Mouse (Mus musculus): ENCODE measurements at regions not wholly inside any gene's neighbourhood (a gene's known extent, or its start where the extent isn't known, plus 50 kb on each side); places are given as distances from the start of the nearest gene placed in this dataset.
A peak's percentile ranks its signal among the peaks of the same experiment; 100 is the strongest.

DNA sequence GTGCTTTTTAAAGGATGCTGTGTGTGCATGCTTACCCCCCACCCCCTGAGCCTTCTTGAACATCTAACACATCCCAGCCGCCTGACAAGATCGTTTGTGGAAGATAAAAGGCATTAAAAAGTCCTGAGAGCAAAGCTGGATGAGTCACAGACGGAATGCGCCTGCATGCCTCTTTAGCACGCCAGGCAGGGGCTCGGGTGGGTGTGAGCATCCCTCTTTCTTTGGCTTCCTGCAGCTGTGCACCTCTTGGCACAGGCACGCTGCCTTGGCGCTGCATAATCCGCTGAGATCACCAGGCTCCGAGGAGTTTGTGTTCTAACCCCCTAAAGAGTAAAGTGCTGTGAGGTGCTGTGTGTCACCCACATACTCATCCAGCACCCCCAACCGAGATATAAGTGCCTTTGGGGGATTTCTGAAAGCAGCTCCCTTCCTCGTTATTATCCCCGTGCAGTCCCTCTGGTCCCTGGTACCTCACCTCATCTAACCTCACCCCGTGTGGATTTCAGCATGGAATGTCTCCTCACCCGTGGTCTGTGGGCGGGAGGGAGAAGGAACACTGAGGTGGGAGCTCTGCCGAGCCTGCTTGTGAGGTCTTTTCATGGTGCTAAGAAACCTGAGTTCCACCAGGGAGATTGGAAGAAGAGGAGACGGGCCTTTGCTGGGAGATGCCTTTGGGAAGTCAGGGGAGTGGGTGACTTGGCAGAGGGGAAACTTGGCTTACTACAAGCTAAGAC lies 117.8 kb upstream of the Topaz1 start:
- DNase-seq, result peak; percentile 67

DNA sequence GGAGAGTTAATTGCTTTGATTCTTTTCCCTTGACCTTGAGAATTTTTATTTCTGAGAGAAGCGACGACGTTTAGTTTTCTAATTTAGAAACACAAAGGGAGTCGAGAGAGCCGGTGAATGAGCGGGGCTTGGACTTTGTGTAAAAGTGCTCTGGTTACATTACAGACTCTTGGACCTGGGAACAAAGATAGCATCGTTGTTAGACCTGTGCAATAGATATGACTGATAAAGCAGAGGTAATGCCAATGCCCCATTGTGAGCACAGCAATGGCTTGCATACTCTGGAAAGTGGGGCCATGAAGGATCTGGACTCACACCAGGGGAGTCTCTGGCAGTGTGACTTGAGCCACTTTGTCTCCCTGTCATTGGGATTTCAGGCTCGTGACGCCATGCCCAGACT lies 115.4 kb upstream of the Topaz1 start:
- no peak for DNase-seq

DNA sequence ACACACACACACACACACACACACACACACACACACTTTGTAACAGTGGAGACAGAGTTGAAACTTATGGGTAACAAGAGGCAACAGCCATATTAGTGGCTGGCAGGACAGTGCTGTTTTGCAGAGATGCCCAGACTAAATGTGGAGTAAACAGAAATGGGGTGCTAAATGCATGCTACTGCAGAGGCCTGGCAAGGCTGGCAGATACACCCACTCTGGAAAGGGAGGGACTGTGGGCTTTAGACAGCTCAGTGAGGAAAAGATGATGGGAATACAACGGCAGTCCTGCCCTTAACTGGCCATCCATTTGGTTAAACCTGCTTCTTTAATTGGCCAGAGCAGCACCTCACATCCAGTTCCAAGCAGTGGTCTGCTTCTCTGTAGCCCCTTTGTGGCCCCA lies 113.7 kb upstream of the Topaz1 start:
- no peak for DNase-seq

DNA sequence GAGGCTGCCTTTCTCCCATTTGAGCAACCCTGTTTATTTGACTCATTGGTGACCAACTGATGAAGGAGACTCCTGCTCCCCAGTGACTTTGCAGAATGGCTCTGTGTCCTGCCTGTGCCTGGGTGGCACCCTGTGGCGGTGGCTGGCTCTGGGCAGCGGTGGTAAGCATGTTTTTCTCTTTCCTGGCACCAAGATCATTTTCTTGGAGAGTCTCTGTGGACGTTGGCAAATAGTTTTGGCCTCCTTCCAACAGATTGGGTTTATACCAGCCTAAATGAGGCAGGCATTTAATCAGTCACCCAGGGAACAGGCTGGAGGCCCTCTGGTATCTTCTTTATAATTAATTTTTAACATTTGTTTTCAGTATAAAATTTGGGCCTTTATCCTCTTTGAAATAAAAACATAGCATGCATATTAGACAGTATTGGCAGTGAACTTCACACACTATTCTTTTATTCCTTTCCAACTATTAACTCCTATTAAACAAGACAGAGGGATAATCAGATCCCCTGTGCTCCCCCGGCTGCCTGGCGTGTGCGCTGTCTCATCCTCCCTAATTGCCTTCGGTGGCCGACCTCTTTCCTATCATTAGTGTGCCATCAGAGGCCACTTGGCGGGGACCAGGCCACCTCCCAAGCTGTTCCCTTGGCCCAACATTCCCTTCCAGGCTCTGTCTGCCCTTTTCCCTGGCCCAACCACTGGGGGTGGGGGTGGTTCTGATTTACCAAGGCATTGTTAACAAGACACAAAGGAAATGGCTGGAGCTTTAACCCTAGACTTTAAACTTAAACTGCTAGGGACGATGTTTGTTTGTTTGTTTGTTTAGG lies 111.8 kb upstream of the Topaz1 start:
- no peak for DNase-seq

DNA sequence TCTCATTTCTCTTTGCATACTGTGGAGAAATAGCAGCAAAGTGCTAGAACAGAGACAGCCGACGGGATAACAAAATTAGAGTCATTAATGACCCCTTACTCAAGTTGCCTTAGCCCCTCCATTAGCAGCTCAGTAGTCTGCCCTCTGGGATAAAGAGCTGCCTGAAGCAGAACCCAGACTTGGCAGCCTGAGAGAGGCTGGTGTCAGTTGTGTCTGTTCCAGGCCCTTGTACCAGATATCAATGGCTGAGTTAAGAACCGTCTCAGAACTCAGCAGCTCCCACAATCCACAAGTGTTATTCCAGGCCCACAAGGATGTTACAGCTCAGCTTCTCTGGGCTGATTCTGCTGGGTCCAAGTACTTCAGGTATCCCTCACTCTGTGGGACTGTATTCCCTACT lies 109.6 kb upstream of the Topaz1 start:
- DNase-seq, result no peak

GRCm38 (mm10) chr9:122639239-122639638 lies 107.9 kb upstream of the Topaz1 start:
- no peak for DNase-seq

DNA sequence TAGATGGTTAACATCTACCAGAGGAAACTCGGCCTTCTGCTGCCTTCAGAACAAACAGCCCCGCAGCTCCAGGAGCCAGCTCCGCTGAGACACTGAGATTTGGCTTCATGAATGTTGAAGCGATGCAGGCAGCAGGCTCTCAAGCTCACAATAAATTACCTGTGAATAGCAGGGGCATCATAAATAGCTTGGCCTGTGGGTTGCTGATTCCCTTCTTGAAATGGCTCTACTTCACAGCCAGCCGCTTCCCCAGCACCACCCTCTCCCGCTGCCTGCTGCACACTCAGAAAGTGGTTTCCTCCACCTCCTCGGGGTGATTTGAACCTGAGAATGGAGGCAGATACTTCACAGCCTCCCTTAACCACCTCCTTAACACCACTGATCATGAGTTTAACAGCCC lies 104.2 kb upstream of the Topaz1 start:
- no peak for DNase-seq

GRCm38 (mm10) chr9:122645569-122645968 lies 101.6 kb upstream of the Topaz1 start:
- DNase-seq, result no peak

DNA sequence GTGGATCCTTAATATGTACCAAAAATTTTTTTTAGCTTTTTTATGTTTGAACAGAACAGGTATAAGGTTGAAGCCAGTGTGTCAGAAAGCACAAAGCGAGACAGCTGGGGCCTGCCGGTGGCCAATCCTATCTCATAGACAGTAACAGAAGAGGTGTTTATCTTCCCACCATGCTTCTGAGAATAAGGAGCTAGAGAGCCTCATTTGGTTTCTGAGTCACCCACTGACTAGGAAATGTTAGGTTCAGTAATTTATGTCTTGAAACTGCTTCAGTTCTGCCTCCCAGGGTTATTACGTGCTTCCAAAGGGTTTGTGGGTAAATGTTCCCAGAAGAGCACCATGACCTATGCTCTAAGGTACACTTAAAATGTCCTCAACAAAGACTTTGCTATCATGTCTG lies 96.3 kb upstream of the Topaz1 start:
- DNase-seq, result no peak

- DNase-seq, result peak; percentile 52
Measured at GRCm38 (mm10) chr9:122655583-122655982, 91.6 kb upstream of the Topaz1 start.

DNA sequence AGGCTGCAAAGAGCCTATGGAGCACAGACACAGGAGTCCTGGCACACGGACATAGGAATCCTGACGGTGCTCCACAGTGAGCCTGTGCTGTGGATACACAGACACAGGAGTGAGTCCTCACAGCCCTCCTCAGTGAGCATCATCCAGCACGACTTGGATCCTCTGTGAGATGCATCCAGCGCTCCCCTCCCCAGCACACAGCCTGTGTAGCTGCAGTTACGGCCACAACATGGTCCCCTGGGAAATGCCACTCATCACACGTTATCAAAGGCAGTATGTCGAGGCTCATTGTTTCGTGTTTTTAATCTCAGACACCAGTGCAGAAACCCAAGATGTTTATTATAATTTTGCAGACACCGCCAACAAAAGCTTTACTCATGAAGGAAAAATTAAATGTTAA lies 87.1 kb upstream of the Topaz1 start:
- no peak for DNase-seq

- no peak for DNase-seq
Measured at GRCm38 (mm10) chr9:122666978-122667645, 80.0 kb upstream of the Topaz1 start.

GRCm38 (mm10) chr9:122667646-122667981 lies 79.5 kb upstream of the Topaz1 start:
- DNase-seq, result no peak

- DNase-seq, result no peak
Measured at GRCm38 (mm10) chr9:122673777-122674176, 73.4 kb upstream of the Topaz1 start.

GRCm38 (mm10) chr9:122678001-122678696 lies 69.0 kb upstream of the Topaz1 start:
- DNase-seq, result no peak

GRCm38 (mm10) chr9:122687170-122687569 lies 60.0 kb upstream of the Topaz1 start:
- no peak for DNase-seq

GRCm38 (mm10) chr9:122691879-122692278 lies 55.3 kb upstream of the Topaz1 start:
- DNase-seq, result peak; percentile 71

GRCm38 (mm10) chr9:122695724-122696123 lies 51.4 kb upstream of the Topaz1 start:
- no peak for DNase-seq

Measured in right cerebral cortex, postnatal 14 days (tissue).